Mouse (Mus musculus) midbrain, postnatal 0 days (tissue): Measurements from ENCODE around the gene Ndst2. TPM values are rescaled to one million over a fixed set of nuclear protein-coding genes. Genes with fewer than 3 reads are reported as not detected.

Source experiments
- ATAC-seq: fragments of 200-750 bp; cut with Nextera tagmentation; 2 replicates; pipeline ENCODE4 v1.8.0; 2017; ENCODE audit warnings: moderate number of reproducible peaks, mild to moderate bottlenecking, moderate TSS enrichment, moderate library complexity; ENCODE audit not compliant: low FRiP score
- DNase-seq: peaks from one replicate; pipeline ENCODE4 v3.0.0-alpha.2; 2015; ENCODE audit warnings: low spot score
- H3K27ac ChIP-seq: fragments of 300-500 bp; sonication (generic); 2 replicates; pipeline ENCODE4 v1.5.1; 2014; ENCODE audit warnings: low read depth, mild to moderate bottlenecking, low read length, mixed read lengths
- H3K27me3 ChIP-seq: fragments of 300-500 bp; sonication (generic); 2 replicates; pipeline ENCODE4 v1.6.1; 2014; ENCODE audit warnings: low read length, control low read depth, mixed read lengths; ENCODE audit not compliant: insufficient read depth
- H3K36me3 ChIP-seq: fragments of 300-500 bp; sonication (generic); 2 replicates; pipeline ENCODE4 v1.6.1; 2014; ENCODE audit warnings: low read length, control low read depth, mixed read lengths; ENCODE audit not compliant: insufficient read depth
- H3K4me1 ChIP-seq: fragments of 300-500 bp; sonication (generic); 2 replicates; pipeline ENCODE4 v1.6.1; 2014; ENCODE audit warnings: mild to moderate bottlenecking, control low read depth, antibody characterized with exemption, low read length, mixed read lengths; ENCODE audit not compliant: insufficient read depth
- H3K4me2 ChIP-seq: fragments of 300-500 bp; sonication (generic); 2 replicates; pipeline ENCODE4 v1.6.1; 2014; ENCODE audit warnings: low read depth, mild to moderate bottlenecking, low read length, mixed read lengths; ENCODE audit not compliant: poor library complexity, severe bottlenecking
- H3K4me3 ChIP-seq: fragments of 300-500 bp; sonication (generic); 2 replicates; pipeline ENCODE4 v1.5.1; 2014; ENCODE audit warnings: low read depth, mild to moderate bottlenecking, low read length, moderate library complexity
- H3K9ac ChIP-seq: fragments of 300-500 bp; sonication (generic); replicated peaks from 2 replicates; pipeline ENCODE4 v1.6.1; 2014; ENCODE audit warnings: mild to moderate bottlenecking, low read length, moderate library complexity, mixed read lengths; ENCODE audit not compliant: poor library complexity, severe bottlenecking
- H3K9me3 ChIP-seq: fragments of 300-500 bp; sonication (generic); 2 replicates; pipeline ENCODE4 v1.6.1; 2016; ENCODE audit warnings: low read length, control low read depth
- CTCF ChIP-seq: IDR thresholded peaks from 2 replicates; pipeline ENCODE4 v1.5.1; 2016; ENCODE audit warnings: antibody characterized with exemption, mild to moderate bottlenecking
- WGBS: fragments of 180-500 bp; shearing (Covaris S2); extraction: QIAGEN DNeasy Blood & Tissue Kit; methylation state at CpG from one replicate; pipeline ENCODE4 v1.1.7; 2014; 5-methylcytosine and 5-hydroxymethylcytosine counted together
- polyA plus RNA-seq: library from polyadenylated mRNA; unstranded; fragments of >200 nt; fragmentation: Nextera tagmentation; extraction: Ambion mirVana; gene quantifications from 2 replicates; pipeline ENCODE4 v1.2.1, GENCODE M21; 2015
- total RNA-seq: library from RNA; depleted of rRNA; stranded (reverse); fragments of >200 nt; gene quantifications from 2 replicates; pipeline ENCODE4 v1.2.3, GENCODE M21; 2014

Ndst2 gene
- total and polyA plus RNA-seq, 2 experiments from 2014 or later: 14.0 to 23.2 TPM

- H3K27me3 ChIP-seq: no peaks in the 10 kb centered on the region
- peak; percentile 15; the same call in 1 of the 2 replicates for ATAC-seq
- H3K36me3 ChIP-seq: no peaks in the 10 kb centered on the region; the same call in 1 of the 2 replicates
- H3K4me2 ChIP-seq: peak overlapping the region; percentile 64
- WGBS: 17% methylated on average over 13 of the region's 15 CpGs
- TF ChIP-seq CTCF: no peak
- peaks cover 8% of the 10 kb centered on the region; the same call in 1 of the 2 replicates for H3K4me1 ChIP-seq
- peak overlapping the region; percentile 88 for H3K27ac ChIP-seq
- H3K9ac ChIP-seq: peak overlapping the region; percentile 82
- H3K9me3 ChIP-seq: no peaks in the 10 kb centered on the region
- peak overlapping the region; percentile 66 for H3K4me3 ChIP-seq
- no peak for DNase-seq
Measured at GRCm38 (mm10) chr14:20702096-20702740, 32.1 kb downstream of the Ndst2 start.

GRCm38 (mm10) chr14:20701554-20701953 is 32.8 kb downstream of the Ndst2 start:
- WGBS: 83% methylated on average over 8 of the region's 8 CpGs
- no peak overlapping the region for H3K27ac ChIP-seq
- H3K36me3 ChIP-seq: no peaks in the 10 kb centered on the region; the same call in 1 of the 2 replicates
- ATAC-seq (no peak), DNase-seq (no peak)
- no peaks in the 10 kb centered on the region for H3K9me3 ChIP-seq
- H3K4me2 ChIP-seq: peak overlapping the region; percentile 64
- no peak for TF ChIP-seq CTCF
- H3K4me3 ChIP-seq: peak overlapping the region; percentile 66; the same call in 1 of the 2 replicates
- H3K27me3 ChIP-seq: no peaks in the 10 kb centered on the region
- no peak overlapping the region for H3K9ac ChIP-seq
- H3K4me1 ChIP-seq: peaks cover 10% of the 10 kb centered on the region; the same call in 1 of the 2 replicates

DNA sequence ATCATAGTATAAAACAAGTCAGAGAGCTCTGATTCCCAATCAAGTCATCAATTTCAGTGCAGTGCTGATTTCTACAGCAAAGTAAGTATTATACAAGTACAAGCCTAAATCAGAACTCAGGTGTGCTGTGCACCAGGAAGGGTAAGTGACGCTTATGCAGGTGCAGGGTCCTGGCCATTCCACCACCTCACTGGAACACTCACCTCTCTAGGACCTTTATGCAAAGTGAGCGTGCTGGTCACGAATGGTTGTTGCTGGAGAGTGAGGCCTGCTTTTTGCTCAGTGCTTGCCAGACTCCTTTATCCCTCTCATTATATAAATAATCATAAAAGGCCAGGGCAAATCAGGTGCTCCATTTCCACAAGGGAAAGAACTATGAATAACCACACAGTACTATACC is 34.0 kb downstream of the Ndst2 start:
- ATAC-seq (no peak), DNase-seq (no peak)
- TF ChIP-seq CTCF: no peak
- Histone ChIP-seq H3K27ac (no peak overlapping the region), H3K9me3 (no peaks in the 10 kb centered on the region), H3K4me3 (no peak overlapping the region), H3K4me1 (peaks cover 15% of the 10 kb centered on the region; the same call in 1 of the 2 replicates), H3K27me3 (no peaks in the 10 kb centered on the region), H3K36me3 (no peaks in the 10 kb centered on the region; the same call in 1 of the 2 replicates), H3K9ac (no peak overlapping the region), H3K4me2 (no peak overlapping the region)
- WGBS: 80% methylated on average over 3 of the region's 3 CpGs

- peaks cover 15% of the 10 kb centered on the region; the same call in 1 of the 2 replicates for H3K4me1 ChIP-seq
- no peak overlapping the region for H3K4me3 ChIP-seq
- 0 out of 2 replicates have a peak overlapping the region, but pooled peaks have one; percentile 19 for H3K9ac ChIP-seq
Measured at GRCm38 (mm10) chr14:20698515-20698914, 35.8 kb downstream of the Ndst2 start.

DNA sequence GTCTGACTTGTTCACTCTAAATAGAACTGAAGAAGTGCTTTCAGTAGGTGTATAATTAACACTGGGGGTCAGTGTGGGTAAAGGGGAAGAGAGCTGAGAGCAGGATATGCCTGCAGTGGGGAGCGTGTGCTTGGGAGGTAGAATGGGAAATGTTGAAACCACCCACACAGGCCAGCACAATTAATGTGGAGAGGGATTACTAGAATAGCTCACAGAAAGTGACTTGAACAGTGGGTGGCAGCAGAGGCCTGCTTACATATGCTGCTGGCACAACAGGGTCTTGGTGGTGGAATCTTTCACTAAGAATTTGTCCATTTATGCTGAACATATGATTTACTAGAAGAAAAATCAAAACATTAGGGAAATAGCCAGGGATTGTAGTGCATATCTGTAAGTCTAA is 37.4 kb downstream of the Ndst2 start:
- H3K36me3 ChIP-seq: peaks cover 16% of the 10 kb centered on the region
- H3K4me1 ChIP-seq: peaks cover 15% of the 10 kb centered on the region; the same call in 1 of the 2 replicates
- ATAC-seq (no peak), DNase-seq (peak; percentile 76)
- no peaks in the 10 kb centered on the region for H3K9me3 ChIP-seq
- TF ChIP-seq CTCF: peak; percentile 74
- H3K4me3 ChIP-seq: peak overlapping the region; percentile 86
- H3K27ac ChIP-seq: no peak overlapping the region
- H3K27me3 ChIP-seq: no peaks in the 10 kb centered on the region
- peak overlapping the region; percentile 80 for H3K4me2 ChIP-seq
- 0% methylated on average over 1 of the region's 1 CpGs for WGBS
- H3K9ac ChIP-seq: peak overlapping the region; percentile 34; the same call in 1 of the 2 replicates

More at GRCm38 (mm10) chr14:20698515-20698914, 35.8 kb downstream of the Ndst2 start:
- TF ChIP-seq CTCF: no peak
- DNase-seq: no peak
- WGBS: 98% methylated on average over 2 of the region's 2 CpGs
- no peak for ATAC-seq
- Histone ChIP-seq H3K36me3 (peaks cover 4% of the 10 kb centered on the region; the same call in 1 of the 2 replicates), H3K27me3 (no peaks in the 10 kb centered on the region), H3K27ac (no peak overlapping the region), H3K4me2 (peak overlapping the region; percentile 80), H3K9me3 (no peaks in the 10 kb centered on the region)
